Mouse (Mus musculus): ENCODE results near the gene Jak3.

Jak3 gene

DNA sequence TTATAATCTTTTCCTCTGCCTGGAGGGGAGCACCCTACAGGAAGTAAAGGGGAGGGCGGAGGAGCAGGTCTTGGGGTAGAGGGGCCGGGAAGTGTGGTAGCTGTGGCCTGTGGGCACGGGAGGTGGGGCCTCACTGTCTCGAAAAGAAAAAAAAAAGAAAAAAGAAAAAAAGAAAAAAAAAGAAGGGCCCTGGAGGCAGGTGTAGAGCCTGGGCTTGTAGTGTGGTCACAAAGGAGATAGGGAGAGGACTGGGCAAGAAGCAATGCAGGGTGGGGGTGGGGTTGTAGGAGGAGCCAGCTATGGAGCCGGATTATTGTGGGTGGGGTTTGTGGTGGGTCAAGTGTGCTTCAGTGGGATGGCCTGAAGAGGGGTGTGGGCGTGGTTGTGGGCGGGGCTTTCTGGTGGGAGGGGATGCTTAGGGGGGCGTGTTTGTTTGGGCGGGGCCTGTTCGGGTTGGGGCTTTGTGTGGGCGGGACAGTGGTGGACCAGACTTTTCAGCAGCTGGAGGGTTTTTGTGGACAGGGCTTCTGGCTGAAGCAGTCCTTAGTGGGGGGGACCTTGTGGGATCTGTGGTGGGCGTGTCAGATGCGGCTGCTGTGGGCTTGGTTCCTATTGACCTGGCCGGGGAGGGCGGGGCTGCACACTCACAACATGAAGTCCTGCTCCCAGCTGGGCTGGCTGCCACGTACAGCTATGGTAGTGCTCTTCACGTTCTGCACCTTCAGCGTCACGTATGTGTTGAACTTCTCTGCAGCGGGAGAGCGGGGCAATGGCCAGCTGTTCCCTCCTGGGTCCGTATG, 10.6 kb upstream of the Jak3 start:
- peak; percentile 93 to 94 for DNase-seq

DNA sequence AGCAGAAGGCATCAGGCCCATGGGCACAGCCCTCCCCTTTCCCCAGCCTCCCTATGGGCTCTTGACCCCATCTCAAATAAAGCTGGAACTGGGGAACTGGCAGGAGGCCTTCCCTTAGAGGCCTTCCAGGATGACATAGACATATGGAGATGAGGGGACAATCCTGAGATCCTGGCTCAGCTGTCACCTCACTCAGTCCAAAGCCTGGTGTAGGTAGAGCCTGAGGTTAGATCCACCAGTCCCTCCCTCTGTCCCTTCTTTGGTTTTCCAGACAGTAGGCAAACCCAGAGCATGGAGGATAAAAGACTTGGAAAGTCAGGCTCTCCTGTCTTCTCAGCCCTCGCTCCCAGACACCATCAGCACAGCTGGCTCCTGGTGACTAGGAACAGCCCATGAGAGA, 9.2 kb upstream of the Jak3 start:
- DNase-seq: no peak

DNA sequence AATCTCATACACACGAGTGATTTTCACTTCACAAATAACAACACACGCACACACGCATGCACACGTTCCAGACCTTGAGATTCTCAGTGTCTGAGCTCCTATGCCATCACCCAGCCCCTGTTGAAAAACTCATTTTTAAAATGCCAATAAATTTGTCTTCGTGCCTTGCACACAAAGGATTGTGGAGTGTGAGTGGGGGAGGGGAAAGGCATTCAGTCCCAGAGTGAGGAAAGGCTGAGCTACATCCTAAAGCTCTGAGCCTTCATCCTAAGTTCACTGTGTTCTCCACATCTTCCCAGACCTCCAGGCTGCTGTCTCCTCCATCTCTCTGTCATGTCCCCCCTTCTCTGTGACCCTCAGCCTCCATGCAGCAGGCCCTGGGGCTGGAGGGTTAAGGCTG, 8.8 kb upstream of the Jak3 start:
- DNase-seq: no peak

DNA sequence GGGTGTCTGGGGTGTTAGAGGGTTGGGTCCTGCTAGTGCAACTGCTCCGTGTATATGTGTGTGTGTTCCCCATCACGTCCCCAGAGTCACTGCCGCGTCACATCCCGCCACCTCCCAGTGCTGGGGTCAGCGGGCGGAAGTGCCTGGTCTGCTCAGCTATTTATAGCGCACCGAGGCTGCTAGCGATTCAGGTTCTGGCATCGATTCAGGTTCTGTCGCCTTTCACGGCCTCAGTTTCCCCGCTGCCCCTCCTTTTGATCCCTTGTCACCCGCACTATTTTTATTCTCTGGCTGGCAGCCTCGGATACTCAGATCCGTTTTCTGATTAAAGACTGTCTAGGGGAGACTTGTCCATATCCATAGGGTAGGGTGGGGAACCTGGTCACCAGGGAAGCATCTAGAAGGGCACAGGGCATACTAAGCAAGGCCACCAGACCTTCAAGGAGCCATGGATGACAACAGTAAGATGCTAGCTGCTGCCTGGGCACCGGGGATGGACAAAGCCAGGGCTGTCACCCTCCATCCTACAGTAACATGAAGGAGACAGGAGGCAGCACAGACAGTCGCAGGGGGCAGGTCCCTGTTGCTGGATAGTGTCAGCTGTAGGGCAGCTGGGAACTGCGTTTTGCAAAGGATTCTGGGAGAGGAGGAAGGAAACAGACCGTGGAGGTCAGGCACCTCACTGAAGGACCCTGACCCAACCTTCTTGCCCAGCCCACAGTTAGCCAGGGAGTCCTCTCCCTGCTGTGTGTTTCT, 7.7 kb upstream of the Jak3 start:
- DNase-seq: peak; percentile 63 to 76

GRCm38 (mm10) chr8:71670198-71670597, 5.9 kb upstream of the Jak3 start:
- DNase-seq: peak in 1 of 2 experiments; percentile 6

DNA sequence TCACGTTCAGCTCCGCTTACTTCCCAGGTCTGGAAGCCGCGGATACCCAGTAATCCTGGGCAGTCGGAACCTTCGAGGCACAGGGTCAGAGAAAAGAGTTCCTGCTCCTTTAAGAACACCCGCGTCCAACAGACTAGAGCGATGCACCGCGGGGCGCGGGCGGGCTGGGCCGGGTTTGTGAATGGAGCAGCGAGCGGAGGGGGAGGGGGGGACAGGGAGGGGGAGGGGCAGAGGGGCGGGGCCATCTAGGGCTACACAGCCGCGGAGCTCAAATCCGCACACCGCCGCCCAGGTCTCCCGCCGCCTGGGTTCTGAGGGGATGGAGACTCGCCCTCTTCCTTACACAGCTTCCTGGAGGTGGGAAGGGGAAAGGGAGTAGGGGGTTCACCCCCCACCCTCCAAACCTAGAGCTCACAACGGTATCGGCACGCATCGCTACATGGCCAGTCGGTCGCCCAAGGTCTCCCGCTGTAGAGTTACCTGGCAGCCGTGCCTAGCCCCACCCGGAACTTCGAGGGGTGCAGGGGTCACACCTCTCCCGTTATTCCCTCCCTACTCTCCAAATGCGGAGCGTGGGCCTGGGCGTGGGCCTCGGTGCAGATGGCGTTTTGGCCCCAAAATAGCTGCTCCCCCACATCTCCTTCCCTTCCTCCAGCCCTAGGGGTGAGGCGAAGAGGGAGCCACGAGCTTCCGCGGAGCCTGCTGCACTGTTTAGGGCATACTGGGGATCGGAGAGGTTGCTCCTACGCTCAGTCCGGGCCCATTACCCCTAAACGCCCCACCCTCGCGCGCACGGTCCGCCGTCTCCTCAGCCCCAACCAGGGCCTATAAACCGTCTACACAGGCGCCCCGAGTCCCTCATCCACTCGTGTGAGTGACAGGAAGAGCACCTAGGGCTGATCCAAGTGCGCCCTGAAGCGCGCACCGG, 5.2 kb upstream of the Jak3 start:
- DNase-seq: peak; percentile 54 to 75

DNA sequence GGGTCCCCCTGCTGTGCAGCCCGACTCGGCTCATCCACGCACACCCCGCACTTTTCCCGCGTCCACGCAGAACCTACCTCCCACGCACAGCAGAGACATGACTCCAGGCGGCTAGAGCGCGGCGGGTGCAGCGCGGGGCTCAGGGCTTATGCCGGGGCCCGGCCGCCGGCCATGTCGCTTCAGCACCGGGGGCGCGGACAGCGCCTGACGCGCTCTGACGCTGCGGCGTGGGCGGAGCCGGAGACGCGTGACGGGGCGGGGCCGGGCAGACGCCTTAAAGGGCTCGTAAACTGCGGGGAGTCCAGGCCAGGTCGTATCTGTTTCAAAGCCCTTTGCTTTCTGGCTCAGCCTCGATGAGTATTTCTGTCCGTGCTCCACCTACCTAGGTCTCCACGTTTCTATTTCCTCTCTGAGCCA, 4.5 kb upstream of the Jak3 start, which contains the start of gene Unc13a:
Gene Unc13a, minus strand, starts transcription at position 209 of the 417 bp plus-strand sequence.
- peak; percentile 95 to 96 for DNase-seq

GRCm38 (mm10) chr8:71672168-71672735, 3.8 kb upstream of the Jak3 start:
- no peak for DNase-seq

GRCm38 (mm10) chr8:71674071-71674470, 2.0 kb upstream of the Jak3 start:
- no peak for DNase-seq

- no peak for DNase-seq
Measured at GRCm38 (mm10) chr8:71675456-71676019, 558 bp upstream of the Jak3 start.

GRCm38 (mm10) chr8:71676803-71677202, 707 bp downstream of the Jak3 start:
- DNase-seq: no peak

DNA sequence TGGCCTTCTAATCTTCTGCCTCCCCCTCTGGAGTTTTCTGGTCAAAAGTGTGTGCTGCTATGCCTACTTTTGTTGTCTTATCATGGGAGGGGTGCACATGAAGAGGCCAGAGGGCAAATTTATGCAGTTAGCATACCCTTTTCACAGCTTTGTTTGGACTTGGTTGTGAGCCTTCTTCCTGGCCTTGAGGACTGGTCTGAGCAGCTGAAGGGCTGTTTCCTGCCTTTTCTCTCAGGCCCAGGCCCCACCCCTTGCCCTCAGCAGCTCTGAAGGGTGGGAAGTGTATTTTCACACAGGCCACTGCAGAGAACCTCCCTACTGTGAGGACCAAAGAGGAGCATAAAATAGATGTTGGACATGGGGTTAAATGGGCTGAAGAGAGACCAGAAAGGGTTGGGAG, 1.5 kb downstream of the Jak3 start:
- DNase-seq: peak in 1 of 2 experiments; percentile 65

DNA sequence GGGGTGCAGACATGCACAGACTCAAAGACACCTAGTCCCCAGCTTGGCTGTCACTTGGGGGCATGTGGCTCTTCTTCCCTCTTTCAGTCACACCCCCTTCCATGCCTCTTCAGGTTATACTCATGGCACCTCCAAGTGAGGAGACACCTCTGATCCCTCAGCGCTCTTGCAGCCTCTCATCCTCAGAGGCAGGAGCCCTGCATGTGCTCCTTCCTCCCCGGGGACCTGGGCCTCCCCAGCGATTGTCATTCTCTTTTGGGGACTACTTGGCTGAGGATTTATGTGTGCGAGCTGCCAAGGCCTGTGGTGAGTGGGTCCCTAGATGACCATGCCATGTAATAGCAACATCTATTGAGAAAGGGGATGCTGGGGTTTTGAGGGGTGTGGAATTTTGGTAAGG, 2.1 kb downstream of the Jak3 start:
- DNase-seq: no peak

GRCm38 (mm10) chr8:71679116-71679515, 3.0 kb downstream of the Jak3 start:
- DNase-seq: peak in 1 of 2 experiments; percentile 14

- DNase-seq: peak in 1 of 2 experiments; percentile 54
Measured at GRCm38 (mm10) chr8:71679550-71680168, 3.6 kb downstream of the Jak3 start.

DNA sequence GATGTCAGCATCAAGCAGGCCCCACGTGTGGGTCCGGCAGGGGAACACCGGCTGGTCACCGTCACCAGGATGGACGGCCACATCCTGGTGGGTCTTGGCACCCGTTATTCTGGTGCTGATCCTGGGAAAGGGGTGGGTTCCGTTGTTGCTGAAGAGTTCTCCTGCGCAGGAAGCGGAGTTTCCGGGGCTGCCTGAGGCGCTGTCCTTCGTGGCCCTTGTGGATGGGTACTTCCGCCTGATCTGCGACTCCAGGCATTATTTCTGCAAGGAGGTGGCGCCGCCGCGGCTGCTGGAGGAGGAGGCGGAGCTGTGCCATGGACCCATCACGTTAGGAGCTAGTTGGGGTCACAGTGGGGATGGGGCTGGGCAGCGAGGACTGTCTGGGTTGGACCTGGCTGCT, 4.4 kb downstream of the Jak3 start:
- peak in 1 of 2 experiments; percentile 45 for DNase-seq

DNA sequence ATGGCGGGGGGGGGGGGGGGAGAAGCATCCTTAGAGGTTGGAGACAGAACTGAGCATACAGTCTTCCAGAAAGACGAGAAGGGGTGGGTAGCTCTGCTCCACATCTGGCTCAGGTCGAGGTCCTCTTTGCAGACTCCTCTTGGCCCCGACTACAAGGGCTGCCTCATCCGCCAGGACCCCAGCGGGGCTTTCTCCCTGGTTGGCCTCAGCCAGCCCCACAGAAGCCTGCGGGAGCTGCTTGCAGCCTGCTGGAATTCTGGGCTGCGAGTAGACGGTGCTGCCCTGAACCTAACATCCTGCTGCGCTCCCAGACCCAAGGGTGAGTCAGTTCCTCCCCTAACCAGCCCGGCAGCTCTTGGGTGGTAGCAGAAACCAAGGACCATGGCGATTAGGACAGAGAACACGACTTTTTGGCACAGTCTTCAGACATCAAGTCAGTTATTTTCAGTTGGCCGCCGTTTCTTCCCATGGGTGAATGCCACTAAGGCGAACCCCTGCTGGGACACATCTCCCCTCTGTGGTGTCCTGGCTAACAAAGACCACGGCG, 5.3 kb downstream of the Jak3 start:
- peak in 1 of 2 experiments; percentile 45 for DNase-seq

DNA sequence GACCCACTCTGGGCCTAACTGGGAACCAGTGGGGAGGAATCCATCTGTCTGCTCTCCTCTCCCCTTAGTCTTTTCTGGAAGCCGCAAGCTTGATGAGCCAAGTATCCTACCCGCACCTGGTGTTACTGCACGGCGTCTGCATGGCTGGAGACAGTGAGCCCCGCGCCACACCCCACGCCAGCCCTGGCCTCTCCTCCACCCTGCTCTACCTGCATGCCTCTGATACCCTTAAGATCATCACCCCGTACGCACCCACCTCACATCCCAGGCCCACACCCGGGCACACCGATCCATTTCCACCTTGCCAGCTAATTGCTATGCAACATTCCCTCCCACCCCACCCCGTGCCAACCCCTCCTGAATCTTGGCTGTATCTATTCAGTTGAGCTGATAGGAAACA, 6.7 kb downstream of the Jak3 start:
- DNase-seq: no peak

DNA sequence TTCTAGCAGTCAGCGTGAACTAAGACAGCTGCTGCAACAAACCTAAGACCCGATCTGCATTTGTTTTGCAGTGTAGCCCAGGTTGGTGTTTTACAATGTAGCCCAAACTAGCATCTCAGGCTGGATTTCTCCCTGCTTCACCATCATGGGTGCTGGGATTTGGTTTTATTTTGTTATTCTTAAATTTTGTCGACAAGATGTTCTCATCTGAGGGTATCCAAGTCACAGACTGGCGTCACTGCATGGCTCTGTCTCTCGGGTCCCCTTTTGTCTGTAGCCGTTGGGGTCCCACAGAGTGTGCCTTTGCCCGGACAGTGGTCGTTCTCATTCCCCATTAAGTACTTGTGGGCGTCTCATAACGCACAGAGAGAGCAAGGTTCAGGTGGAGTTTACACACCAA, 8.6 kb downstream of the Jak3 start:
- no peak for DNase-seq

GRCm38 (mm10) chr8:71685573-71685972, 9.5 kb downstream of the Jak3 start:
- DNase-seq: peak in 1 of 2 experiments; percentile 21

- DNase-seq: peak; percentile 51 to 68
Measured at GRCm38 (mm10) chr8:71686143-71686734, 10.1 kb downstream of the Jak3 start.

Data from kidney, postnatal 4 days (tissue).